Comparison of ENCODE assay signal across 8 mouse cellular contexts in genomic region chr11:77630257-77630670, GRCm38 (mm10). TPM values are rescaled to one million over a fixed set of nuclear protein-coding genes. Genes with fewer than 3 reads are reported as not detected.
DNase-seq lines count a peak whose midpoint lies in the region; ATAC-seq and TF ChIP-seq lines count a peak whose summit lies in the region.

No protein-coding gene starts in this region.

- peak overlapping the region; percentile 53 to 66 (median 55) for H3K4me3 ChIP-seq in CH12.LX (replicated peaks in 1 of 3; ENCODE audit: low read depth in 2 of 3, low read length in 2 of 3, poor library complexity in 1 of 3)
- peak overlapping the region; percentile 41 for H3K4me3 ChIP-seq in forebrain, embryonic 10.5 days
- peak overlapping the region; percentile 47 for H3K4me3 ChIP-seq in heart, embryonic 15.5 days
- peak overlapping the region; percentile 52 for H3K4me3 ChIP-seq in liver, embryonic 15.5 days (replicated peaks)
- peak overlapping the region; percentile 16; the same call in 1 of the 2 replicates for H3K4me3 ChIP-seq in neural tube, embryonic 12.5 days

- 16% methylated on average over 8 of the region's 8 CpGs for WGBS in forebrain, embryonic 10.5 days
- 12% methylated on average over 8 of the region's 8 CpGs for WGBS in heart, embryonic 15.5 days
- WGBS in liver, embryonic 15.5 days (ENCODE audit: insufficient replicate concordance), result 11% methylated on average over 8 of the region's 8 CpGs
- 14% methylated on average over 8 of the region's 8 CpGs for WGBS in neural tube, embryonic 12.5 days

- H3K4me1 ChIP-seq in CH12.LX (ENCODE audit: control insufficient read depth in 1 of 2, insufficient read depth in 2 of 2), result peaks cover 0 to 11% of the 10 kb centered on the region in 2 experiments; a peak in 2 of 4 replicates
- peaks cover 23% of the 10 kb centered on the region for H3K4me1 ChIP-seq in forebrain, embryonic 10.5 days
- H3K4me1 ChIP-seq in heart, embryonic 15.5 days (replicated peaks), result peaks cover 9% of the 10 kb centered on the region; the same call in 1 of the 2 replicates
- H3K4me1 ChIP-seq in liver, embryonic 15.5 days (replicated peaks), result peaks cover 39% of the 10 kb centered on the region
- H3K4me1 ChIP-seq in neural tube, embryonic 12.5 days, result peaks cover 5% of the 10 kb centered on the region

- in situ Hi-C loops in CH12.LX (cut with MboI; ENCODE audit: low pct_ligation_motif_present, low pct_unique_long_range_greater_than_20kb, low sequenced_read_pairs), result loop anchor here (25.0 kb wide), 1 partner anchor 518 kb away; no protein-coding TSS in a partner anchor

- no peak for TF ChIP-seq EP300 in CH12.LX (IDR thresholded peaks at IDR 0.05; ENCODE audit: low read length)

- no peak overlapping the region for H3K27ac ChIP-seq in CH12.LX (ENCODE audit: insufficient read depth, low read depth)
- peak overlapping the region; percentile 62; the same call in 1 of the 2 replicates for H3K27ac ChIP-seq in forebrain, embryonic 10.5 days
- no peak overlapping the region for H3K27ac ChIP-seq in heart, embryonic 15.5 days
- H3K27ac ChIP-seq in liver, embryonic 15.5 days (replicated peaks), result no peak overlapping the region
- no peak overlapping the region for H3K27ac ChIP-seq in neural tube, embryonic 12.5 days

- dilution Hi-C loops in CH12.LX (cut with MboI; ENCODE audit: extremely low pct_ligation_motif_present, extremely low pct_unique_long_range_greater_than_20kb, low sequenced_read_pairs), result no loop called here

- peak overlapping the region; percentile 6 for H3K9ac ChIP-seq in CH12.LX (ENCODE audit: insufficient read depth, low read depth)
- H3K9ac ChIP-seq in heart, embryonic 15.5 days, result 0 out of 2 replicates have a peak overlapping the region, but pooled peaks have one; percentile 49
- H3K9ac ChIP-seq in liver, embryonic 15.5 days, result peak overlapping the region; percentile 53; the same call in 1 of the 2 replicates
- H3K9ac ChIP-seq in neural tube, embryonic 12.5 days, result 0 out of 2 replicates have a peak overlapping the region, but pooled peaks have one; percentile 17

- H3K9me3 ChIP-seq in CH12.LX (replicated peaks; ENCODE audit: low read length), result peaks cover 7% of the 10 kb centered on the region
- H3K9me3 ChIP-seq in forebrain, embryonic 10.5 days, result no peaks in the 10 kb centered on the region
- no peaks in the 10 kb centered on the region for H3K9me3 ChIP-seq in heart, embryonic 15.5 days (replicated peaks)
- H3K9me3 ChIP-seq in liver, embryonic 15.5 days (replicated peaks), result no peaks in the 10 kb centered on the region
- H3K9me3 ChIP-seq in neural tube, embryonic 12.5 days, result no peaks in the 10 kb centered on the region

- DNase-seq in CH12.LX (ENCODE audit: extremely low read depth), result peak; percentile 90
- DNase-seq in c-Kit-negative CD71-positive TER-119-positive erythroid progenitor cells, embryonic 14.5 days (ENCODE audit: low read depth, low spot score), result peak; percentile 71
- peak; percentile 73 for DNase-seq in forebrain, embryonic 10.5 days (ENCODE audit: extremely low spot score, low spot score)
- DNase-seq in kidney, postnatal 25 days, result peak; percentile 82 to 89
- DNase-seq in telencephalon, adult 2 months (ENCODE audit: low read depth, low spot score), result peak; percentile 67

- peak; percentile 36; the same call in 1 of the 2 replicates for TF ChIP-seq POLR2A in CH12.LX (IDR thresholded peaks at IDR 0.05; ENCODE audit: low read depth, low read length)

- H3K4me2 ChIP-seq in CH12.LX (ENCODE audit: insufficient read depth, low read depth, poor library complexity, severe bottlenecking), result peak overlapping the region; percentile 41
- H3K4me2 ChIP-seq in heart, embryonic 15.5 days, result peak overlapping the region; percentile 75
- peak overlapping the region; percentile 75 for H3K4me2 ChIP-seq in liver, embryonic 15.5 days
- peak overlapping the region; percentile 54 for H3K4me2 ChIP-seq in neural tube, embryonic 12.5 days (replicated peaks)

- peak; percentile 94 for TF ChIP-seq RAD21 in CH12.LX (IDR thresholded peaks at IDR 0.05; ENCODE audit: low read depth, low read length)

- H3K36me3 ChIP-seq in CH12.LX (replicated peaks in 1 of 2; ENCODE audit: control insufficient read depth in 1 of 2, insufficient read depth in 1 of 2, low read length in 1 of 2), result no peaks in the 10 kb centered on the region
- H3K36me3 ChIP-seq in forebrain, embryonic 10.5 days (replicated peaks), result no peaks in the 10 kb centered on the region
- no peaks in the 10 kb centered on the region for H3K36me3 ChIP-seq in heart, embryonic 15.5 days
- H3K36me3 ChIP-seq in liver, embryonic 15.5 days (replicated peaks), result no peaks in the 10 kb centered on the region
- H3K36me3 ChIP-seq in neural tube, embryonic 12.5 days, result no peaks in the 10 kb centered on the region

- H3K27me3 ChIP-seq in CH12.LX (replicated peaks), result no peaks in the 10 kb centered on the region
- H3K27me3 ChIP-seq in forebrain, embryonic 10.5 days (ENCODE audit: poor library complexity, severe bottlenecking), result no peaks in the 10 kb centered on the region; the same call in 1 of the 2 replicates
- no peaks in the 10 kb centered on the region for H3K27me3 ChIP-seq in heart, embryonic 15.5 days
- H3K27me3 ChIP-seq in liver, embryonic 15.5 days, result peaks cover 7% of the 10 kb centered on the region; the same call in 1 of the 2 replicates
- no peaks in the 10 kb centered on the region for H3K27me3 ChIP-seq in neural tube, embryonic 12.5 days (replicated peaks)

- peak; percentile 67 to 98 for TF ChIP-seq CTCF in CH12.LX (conservative IDR thresholded peaks at IDR 0.05 in 1 of 2, IDR thresholded peaks at IDR 0.05 in 1 of 2; ENCODE audit: low read depth in 2 of 2, low read length in 2 of 2)

- H3K79me2 ChIP-seq in CH12.LX (replicated peaks; ENCODE audit: control insufficient read depth, extremely low read depth, insufficient read depth, poor library complexity, severe bottlenecking), result no peaks in the 10 kb centered on the region

- no peak for ATAC-seq in heart, embryonic 15.5 days (replicated peaks; ENCODE audit: insufficient number of reproducible peaks, insufficient read depth, low FRiP score, low read depth)
- ATAC-seq in liver, embryonic 15.5 days (ENCODE audit: insufficient read depth), result no peak
- peak; percentile 65 for ATAC-seq in neural tube, embryonic 12.5 days (ENCODE audit: low FRiP score, low read depth)

TF ChIP-seq in CH12.LX, 34 proteins besides CTCF, POLR2A, EP300 and RAD21 (continues in another document):
- no peak for TF ChIP-seq KAT2A (IDR thresholded peaks at IDR 0.05; ENCODE audit: insufficient replicate concordance, low read length)
- TF ChIP-seq POLR2AphosphoS2 (IDR thresholded peaks at IDR 0.05; ENCODE audit: low read depth, low read length), result no peak
- TF ChIP-seq NRF1 (IDR thresholded peaks at IDR 0.05; ENCODE audit: low read depth, low read length), result peak; percentile 29; the same call in 1 of the 2 replicates
- peak; percentile 50; the same call in 1 of the 2 replicates for TF ChIP-seq MEF2A (IDR thresholded peaks at IDR 0.05; ENCODE audit: borderline replicate concordance, low read depth, low read length)
- 0 out of 2 replicates have a peak, but pooled peaks have one; percentile 59 for TF ChIP-seq MAZ (IDR thresholded peaks at IDR 0.05; ENCODE audit: low read depth, low read length)
- peak; percentile 49 for TF ChIP-seq HCFC1 (IDR thresholded peaks at IDR 0.05; ENCODE audit: low read depth, low read length)
- TF ChIP-seq TCF12 (IDR thresholded peaks at IDR 0.05; ENCODE audit: low read depth, low read length), result peak; percentile 44; the same call in 1 of the 2 replicates
- peak; percentile 58; the same call in 1 of the 2 replicates for TF ChIP-seq IRF4 (IDR thresholded peaks at IDR 0.05; ENCODE audit: low read depth, low read length)
- TF ChIP-seq SMC3 (IDR thresholded peaks at IDR 0.05; ENCODE audit: low read depth, low read length), result peak; percentile 90
- no peak for TF ChIP-seq CHD2 (IDR thresholded peaks at IDR 0.05; ENCODE audit: low read length)
- no peak for TF ChIP-seq USF1 (IDR thresholded peaks at IDR 0.05; ENCODE audit: low read depth, low read length)
- TF ChIP-seq E2F4 (IDR thresholded peaks at IDR 0.05; ENCODE audit: insufficient replicate concordance, low read depth, low read length), result no peak
- TF ChIP-seq GABPA (IDR thresholded peaks at IDR 0.05; ENCODE audit: insufficient replicate concordance, low read depth, low read length), result no peak
- TF ChIP-seq MYC (IDR thresholded peaks at IDR 0.05; ENCODE audit: low read depth, low read length), result peak; percentile 75; the same call in 1 of the 2 replicates
- TF ChIP-seq MAX (IDR thresholded peaks at IDR 0.05; ENCODE audit: low read length), result peak; percentile 61; the same call in 1 of the 2 replicates
- TF ChIP-seq MXI1 (IDR thresholded peaks at IDR 0.05; ENCODE audit: low read depth, low read length), result peak; percentile 63; the same call in 1 of the 2 replicates
- TF ChIP-seq RCOR1 (conservative IDR thresholded peaks at IDR 0.05; ENCODE audit: low read depth, low read length), result 0 out of 2 replicates have a peak, but pooled peaks have one; percentile 6
- TF ChIP-seq ZC3H11A (IDR thresholded peaks at IDR 0.05; ENCODE audit: low read depth, low read length), result peak; percentile 43; the same call in 1 of the 2 replicates
- TF ChIP-seq ZNF384 (IDR thresholded peaks at IDR 0.05; ENCODE audit: low read depth, low read length), result no peak
- TF ChIP-seq UBTF (IDR thresholded peaks at IDR 0.05; ENCODE audit: low read depth, low read length), result 0 out of 2 replicates have a peak, but pooled peaks have one; percentile 44
- TF ChIP-seq SIN3A (IDR thresholded peaks at IDR 0.05; ENCODE audit: low read length), result peak; percentile 86; the same call in 1 of the 2 replicates

RNA-seq across cellular contexts. Expression of gene Taok1, which starts 22.6 kb away (rescaled TPM):
- total RNA-seq in CH12.LX (2012; rRNA removed) (8.9 and 10.9 TPM in 2 replicates), CH12.LX (2014; rRNA removed) (13.7 and 15.7 TPM in 2 replicates)
- polyA plus RNA-seq in CH12.LX (2012; ENCODE audit: insufficient read length, low read depth), result 9.7 and 11.6 TPM in 2 replicates
- 14.8 and 15.1 TPM in 2 replicates for polyA plus RNA-seq in forebrain, embryonic 10.5 days (2016; fragmentation: Nextera tagmentation; extraction: Ambion mirVana)
- 11.4 and 13.6 TPM in 2 replicates for polyA plus RNA-seq in heart, embryonic 15.5 days (2015; fragmentation: Nextera tagmentation; extraction: Ambion mirVana)
- polyA plus RNA-seq in liver, embryonic 15.5 days (2015; fragmentation: Nextera tagmentation; extraction: Ambion mirVana), result 3.6 and 3.7 TPM in 2 replicates
- 18.5 and 19.8 TPM in 2 replicates for polyA plus RNA-seq in neural tube, embryonic 12.5 days (2016; fragmentation: Nextera tagmentation; extraction: Ambion mirVana)

RNA-seq across cellular contexts. Expression of gene Nufip2, which starts 55.7 kb away (rescaled TPM):
- 29.6 and 48.6 TPM in 2 replicates for total RNA-seq in CH12.LX (2012; rRNA removed)
- total RNA-seq in CH12.LX (2014; rRNA removed), result 53.6 and 55.6 TPM in 2 replicates
- 38.8 and 41.2 TPM in 2 replicates for polyA plus RNA-seq in CH12.LX (2012; ENCODE audit: insufficient read length, low read depth)
- polyA plus RNA-seq in forebrain, embryonic 10.5 days (2016; fragmentation: Nextera tagmentation; extraction: Ambion mirVana), result 3.9 TPM in 2 replicates
- polyA plus RNA-seq in heart, embryonic 15.5 days (2015; fragmentation: Nextera tagmentation; extraction: Ambion mirVana), result 3.7 TPM in 2 replicates
- 1.6 TPM in 2 replicates for polyA plus RNA-seq in liver, embryonic 15.5 days (2015; fragmentation: Nextera tagmentation; extraction: Ambion mirVana)
- 4.1 and 5.1 TPM in 2 replicates for polyA plus RNA-seq in neural tube, embryonic 12.5 days (2016; fragmentation: Nextera tagmentation; extraction: Ambion mirVana)
